Mouse (Mus musculus) v-Abl transformed pro-B cells (cell line): ENCODE results near the gene Gpr137.
"Not testable (repeated sequence)": the region's sequence is repeated elsewhere in the genome, so short reads cannot be mapped to it uniquely, and the experiment has no call there.

Experiments used
- in situ Hi-C, 2 experiments: fragments of 400-800 bp; cut with MboI; formaldehyde crosslinking; loops; one replicate each; pipeline ENCODE4 v1.15.1; 2025; ENCODE audit not compliant: unreplicated experiment in 2 of 2

The Gpr137 gene

GRCm38 (mm10) chr19:6942249-6942691, at the start of gene Gpr137:
TSS of gene Gpr137 (minus strand) at chr19:6942480.
- in situ Hi-C loops = no loop called here

- in situ Hi-C loops = not testable (repeated sequence)
Measured at GRCm38 (mm10) chr19:6991166-6991565, 48.9 kb upstream of the Gpr137 start.

GRCm38 (mm10) chr19:6990712-6991111, 48.4 kb upstream of the Gpr137 start:
- in situ Hi-C loops = no loop called here

GRCm38 (mm10) chr19:6989251-6989650, 47.0 kb upstream of the Gpr137 start:
- in situ Hi-C loops = no loop called here

- in situ Hi-C loops = no loop called here
Measured at GRCm38 (mm10) chr19:6987904-6988285, 45.6 kb upstream of the Gpr137 start.

GRCm38 (mm10) chr19:6987061-6987903, 45.0 kb upstream of the Gpr137 start, which contains the start of gene Vegfb:
TSS of gene Vegfb (minus strand) at chr19:6987651.
- in situ Hi-C loops = no loop called here

GRCm38 (mm10) chr19:6985951-6986708, 43.9 kb upstream of the Gpr137 start:
- in situ Hi-C loops = no loop called here

GRCm38 (mm10) chr19:6985300-6985699, 43.0 kb upstream of the Gpr137 start:
- in situ Hi-C loops = no loop called here

GRCm38 (mm10) chr19:6983621-6984020, 41.3 kb upstream of the Gpr137 start:
- in situ Hi-C loops = loop anchor here in 1 of 2 experiments (5.0 kb wide), 1 partner anchor 34 kb away; the partner anchor contains the start of gene Fermt3

- in situ Hi-C loops = loop anchor here in 1 of 2 experiments (5.0 kb wide), 1 partner anchor 36 kb away; the partner anchor contains the start of gene Fermt3
Measured at GRCm38 (mm10) chr19:6981465-6981864, 39.2 kb upstream of the Gpr137 start.

- in situ Hi-C loops = loop anchor here in 1 of 2 experiments (5.0 kb wide), 1 partner anchor 37 kb away; the partner anchor contains the start of gene Fermt3
Measured at GRCm38 (mm10) chr19:6980381-6981093, 38.3 kb upstream of the Gpr137 start, which contains the start of gene Fkbp2. TSS of gene Fkbp2 (minus strand) at chr19:6980501.

- in situ Hi-C loops = loop anchor here (5.0 kb wide), 3 partner anchors 38 to 57 kb away; partner anchors contain the start of genes Esrra (in 2 of the 2) and Fermt3 (in 1 of the 2)
Measured at GRCm38 (mm10) chr19:6979486-6980380, 37.5 kb upstream of the Gpr137 start.

GRCm38 (mm10) chr19:6979001-6979479, 36.8 kb upstream of the Gpr137 start:
- in situ Hi-C loops = loop anchor here (5.0 kb wide), 2 partner anchors 43 to 57 kb away; partner anchors contain the start of gene Esrra (in 2 of the 2)

- in situ Hi-C loops = loop anchor here (5.0 kb wide), 2 partner anchors 44 to 56 kb away; partner anchors contain the start of gene Esrra (in 2 of the 2)
Measured at GRCm38 (mm10) chr19:6978639-6978974, 36.3 kb upstream of the Gpr137 start.

GRCm38 (mm10) chr19:6977759-6978638, 35.7 kb upstream of the Gpr137 start:
- in situ Hi-C loops = loop anchor here (5.0 kb wide), 2 partner anchors 44 to 56 kb away; partner anchors contain the start of gene Esrra (in 2 of the 2)

GRCm38 (mm10) chr19:6975537-6976521, 33.5 kb upstream of the Gpr137 start, which contains the start of gene Plcb3:
TSS of gene Plcb3 (minus strand) at chr19:6976470.
- in situ Hi-C loops = loop anchor here (5.0 kb wide), 2 partner anchors 46 to 54 kb away; partner anchors contain the start of gene Esrra (in 2 of the 2)
